Mouse (Mus musculus) C2C12 (cell line): Measurements from ENCODE around the gene Chd9. TPM values are rescaled to one million over a fixed set of nuclear protein-coding genes. Genes with fewer than 3 reads are reported as not detected.

Experiments used
- H3K27me3 ChIP-seq: one replicate; pipeline ENCODE4 v1.6.1; 2011; ENCODE audit not compliant: control insufficient read depth, insufficient read depth, insufficient read length
- H3K36me3 ChIP-seq: one replicate; pipeline ENCODE4 v1.6.1; 2011; ENCODE audit not compliant: control insufficient read depth, insufficient read depth
- H3K4me3 ChIP-seq: one replicate; pipeline ENCODE4 v1.5.1; 2011; ENCODE audit warnings: mild to moderate bottlenecking, control low read depth; ENCODE audit not compliant: poor library complexity, insufficient read depth, severe bottlenecking
- H3K79me2 ChIP-seq: one replicate; pipeline ENCODE4 v1.6.1; 2011; ENCODE audit not compliant: control insufficient read depth, insufficient read depth
- H3K79me3 ChIP-seq: one replicate; pipeline ENCODE4 v1.6.1; 2011; ENCODE audit warnings: low read depth, control low read depth
- H3ac ChIP-seq: one replicate; pipeline ENCODE3; 2011; ENCODE audit warnings: low read depth; ENCODE audit not compliant: control insufficient read depth, insufficient read length
- CEBPB ChIP-seq: IDR thresholded peaks from one replicate; pipeline ENCODE4 v1.6.1; 2011; ENCODE audit warnings: low read depth, mild to moderate bottlenecking, control low read depth, moderate library complexity
- CTCF ChIP-seq: IDR thresholded peaks from one replicate; pipeline ENCODE4 v1.5.1; 2011; ENCODE audit not compliant: control insufficient read depth, insufficient read depth, insufficient read length
- FOSL1 ChIP-seq: IDR thresholded peaks from one replicate; pipeline ENCODE4 v1.8.0; 2011; ENCODE audit warnings: mild to moderate bottlenecking, low read length; ENCODE audit not compliant: poor library complexity, insufficient read depth, severe bottlenecking
- MAX ChIP-seq: IDR thresholded peaks from one replicate; pipeline ENCODE4 v1.6.1; 2011; ENCODE audit warnings: mild to moderate bottlenecking, control low read depth
- MYOD1 ChIP-seq: IDR thresholded peaks from one replicate; pipeline ENCODE4 v1.6.1; 2011; ENCODE audit warnings: low read depth; ENCODE audit not compliant: control insufficient read depth, insufficient read length
- MYOG ChIP-seq: IDR thresholded peaks from one replicate; pipeline ENCODE4 v1.6.1; 2011; ENCODE audit not compliant: control insufficient read depth, insufficient read length; ENCODE audit errors: extremely low read depth
- USF1 ChIP-seq: IDR thresholded peaks from one replicate; pipeline ENCODE4 v1.6.1; 2011; ENCODE audit warnings: low read depth, mild to moderate bottlenecking, control low read depth, moderate library complexity
- polyA plus RNA-seq: library from polyadenylated mRNA; unstranded; fragments of >200 nt; fragmentation: generic; extraction: Trizol; gene quantifications from one replicate; pipeline ENCODE4 v1.2.1, GENCODE M21; 2012; ENCODE audit warnings: missing spikeins

Gene Chd9
- polyA plus RNA-seq, 1 experiment = 18.4 TPM

DNA sequence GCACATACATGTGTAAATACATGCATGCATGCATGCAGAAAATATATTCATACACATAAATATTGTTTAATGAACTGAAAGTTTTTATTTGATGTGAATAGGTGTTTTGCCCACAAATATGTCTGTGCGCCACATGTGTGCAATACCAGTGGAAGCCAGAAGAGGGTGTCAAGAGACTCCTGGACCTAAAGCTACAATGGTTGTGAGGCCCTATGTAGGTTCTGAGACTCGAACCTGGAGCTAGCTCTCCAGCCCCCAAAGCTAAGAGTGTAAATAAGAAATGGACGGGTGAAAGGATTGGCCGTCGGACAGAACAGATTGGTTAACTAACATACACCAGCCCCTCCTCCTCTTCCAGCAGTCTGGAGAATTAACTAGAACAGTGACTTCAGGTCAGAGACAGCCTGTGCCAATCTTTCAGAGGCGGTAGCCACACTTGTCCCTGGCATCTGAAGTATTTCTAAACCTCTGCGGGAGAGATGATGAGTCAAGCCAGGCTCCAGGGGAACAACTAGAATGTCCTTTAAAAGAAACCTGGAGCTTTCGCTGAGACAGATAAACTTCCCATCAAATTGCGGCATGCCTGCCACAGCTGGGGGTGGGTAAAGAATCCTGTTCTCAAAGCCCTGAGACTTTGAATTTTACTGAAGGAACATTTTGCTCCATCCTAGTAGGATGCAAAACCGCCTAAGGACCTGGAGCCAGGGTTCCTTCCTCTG lies 14.4 kb upstream of the Chd9 start:
- Histone ChIP-seq H3ac (no peak overlapping the region), H3K4me3 (no peak overlapping the region), H3K79me2 (no peaks in the 10 kb centered on the region), H3K79me3 (no peaks in the 10 kb centered on the region), H3K36me3 (no peaks in the 10 kb centered on the region), H3K27me3 (no peaks in the 10 kb centered on the region)
- TF ChIP-seq CTCF (no peak), MYOD1 (no peak), USF1 (no peak), MAX (no peak), FOSL1 (no peak), CEBPB (no peak), MYOG (no peak)

DNA sequence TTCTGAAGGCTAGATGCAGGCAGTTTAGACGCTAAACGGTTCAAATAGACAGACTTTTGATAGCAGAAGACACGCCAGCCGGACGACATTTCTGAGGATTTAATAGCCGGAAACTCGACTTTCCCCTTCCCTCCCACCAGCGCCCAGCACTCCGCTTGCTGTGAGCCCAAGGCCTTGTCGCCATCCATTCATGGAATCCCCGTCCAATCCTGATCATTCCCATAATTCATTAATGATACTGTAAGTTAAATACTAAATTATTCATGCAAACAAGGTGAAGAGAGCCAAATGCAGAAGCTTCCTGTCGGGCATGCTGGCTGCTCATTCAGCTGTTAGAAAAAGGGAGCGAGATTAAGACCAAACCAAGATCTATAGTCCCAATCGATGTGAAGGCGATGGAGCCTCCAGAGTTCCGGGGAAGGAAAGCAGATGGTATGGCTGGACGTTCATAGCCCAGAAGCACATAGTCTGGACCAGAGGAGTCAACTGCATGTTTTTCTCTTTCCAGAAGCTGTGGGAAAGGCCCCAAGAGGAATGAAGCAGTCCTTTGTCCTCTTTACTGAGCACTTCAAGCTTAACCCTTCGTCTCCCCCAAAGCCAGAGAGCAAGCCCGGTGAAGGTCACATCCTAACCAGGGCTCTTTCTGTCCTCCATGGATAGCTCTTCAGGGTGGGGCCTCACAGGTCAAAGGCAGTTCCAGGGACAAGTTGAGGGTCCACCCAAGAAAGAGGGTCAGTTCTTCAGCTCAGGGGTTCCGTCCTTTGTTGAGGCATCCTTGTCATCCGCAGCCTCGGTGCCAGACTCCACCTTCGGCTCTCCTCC lies 11.9 kb upstream of the Chd9 start:
- Histone ChIP-seq H3ac (no peak overlapping the region), H3K79me2 (no peaks in the 10 kb centered on the region), H3K79me3 (no peaks in the 10 kb centered on the region), H3K36me3 (no peaks in the 10 kb centered on the region), H3K27me3 (no peaks in the 10 kb centered on the region), H3K4me3 (no peak overlapping the region)
- TF ChIP-seq MAX = no peak
- no peak for TF ChIP-seq USF1
- TF ChIP-seq CTCF = no peak
- TF ChIP-seq MYOG = no peak
- no peak for TF ChIP-seq CEBPB

- Histone ChIP-seq H3K27me3 (no peaks in the 10 kb centered on the region), H3K36me3 (no peaks in the 10 kb centered on the region), H3K79me3 (no peaks in the 10 kb centered on the region), H3K4me3 (no peak within 1 kb of the TSS), H3ac (no peak within 1 kb of the TSS), H3K79me2 (no peaks in the 10 kb centered on the region)
- TF ChIP-seq FOSL1 = no peak
Measured at GRCm38 (mm10) chr8:90817293-90817692, 10.9 kb upstream of the Chd9 start, which contains the start of gene Gm19935. Gene Gm19935 (minus strand): TSS chr8:90817393.

DNA sequence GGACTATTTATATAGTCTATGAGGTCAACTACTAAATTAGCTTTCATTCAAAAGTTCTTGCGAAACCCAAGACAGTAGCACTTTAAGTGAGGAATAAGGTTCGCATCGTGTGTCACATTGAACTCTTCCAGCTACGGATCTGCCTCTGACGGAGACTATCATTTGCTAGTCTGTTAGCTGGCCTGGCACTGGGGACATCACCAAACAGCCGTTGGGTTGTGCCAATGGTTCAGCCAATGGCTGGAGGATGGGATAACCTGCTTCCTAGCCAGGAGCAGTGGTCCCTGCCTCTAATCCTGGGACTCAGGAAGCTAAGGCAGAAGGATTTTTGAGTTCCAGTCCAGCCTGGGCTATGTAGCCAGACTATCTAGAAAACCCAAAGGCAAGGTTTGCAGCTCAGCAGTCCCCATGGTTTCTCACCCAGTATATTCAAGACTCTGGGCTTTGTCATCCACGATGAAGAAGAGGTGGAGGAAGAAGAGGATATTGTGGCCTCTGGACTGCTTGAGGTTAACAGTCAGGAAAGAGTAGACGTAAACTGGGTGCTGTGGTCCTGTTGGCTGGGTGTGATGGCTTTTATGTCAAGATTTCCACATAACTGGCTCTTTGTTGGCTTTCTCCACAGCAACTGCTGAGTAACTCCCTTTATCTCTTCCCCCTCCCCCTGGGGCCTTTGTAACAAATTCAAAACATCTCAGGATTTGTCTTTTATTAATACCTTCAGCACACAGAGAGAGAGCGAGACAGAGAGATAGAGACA lies 8.4 kb upstream of the Chd9 start:
- Histone ChIP-seq H3K79me2 (no peaks in the 10 kb centered on the region), H3K27me3 (no peaks in the 10 kb centered on the region), H3ac (no peak overlapping the region), H3K36me3 (no peaks in the 10 kb centered on the region), H3K4me3 (no peak overlapping the region), H3K79me3 (no peaks in the 10 kb centered on the region)
- no peak for TF ChIP-seq USF1
- no peak for TF ChIP-seq FOSL1
- no peak for TF ChIP-seq CEBPB
- TF ChIP-seq MAX = no peak
- no peak for TF ChIP-seq MYOD1
- TF ChIP-seq CTCF = no peak
- TF ChIP-seq MYOG = no peak

DNA sequence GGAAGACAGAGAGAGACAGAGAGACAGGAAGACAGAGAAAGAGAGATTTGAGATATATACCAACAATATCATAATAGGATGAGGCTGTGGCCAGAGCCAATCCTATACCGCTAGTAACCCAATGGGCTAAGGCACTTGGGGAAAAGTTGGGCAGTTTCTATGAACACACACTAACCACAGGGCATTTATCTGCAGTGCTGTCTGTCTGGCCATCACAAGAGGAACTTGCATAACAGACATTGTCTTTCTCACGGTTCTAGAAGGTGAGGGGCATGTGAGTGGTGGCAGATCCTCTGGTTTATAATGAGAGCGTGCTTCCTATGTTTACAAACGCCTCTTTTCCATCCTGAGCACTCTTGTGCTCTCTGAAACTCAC lies 7.8 kb upstream of the Chd9 start:
- no peak overlapping the region for H3ac ChIP-seq
- H3K79me2 ChIP-seq = no peaks in the 10 kb centered on the region
- H3K79me3 ChIP-seq = no peaks in the 10 kb centered on the region
- no peak overlapping the region for H3K4me3 ChIP-seq
- no peaks in the 10 kb centered on the region for H3K36me3 ChIP-seq
- no peaks in the 10 kb centered on the region for H3K27me3 ChIP-seq
- TF ChIP-seq MYOG (no peak), USF1 (no peak), FOSL1 (no peak), MYOD1 (no peak), CEBPB (no peak), CTCF (no peak), MAX (no peak)

DNA sequence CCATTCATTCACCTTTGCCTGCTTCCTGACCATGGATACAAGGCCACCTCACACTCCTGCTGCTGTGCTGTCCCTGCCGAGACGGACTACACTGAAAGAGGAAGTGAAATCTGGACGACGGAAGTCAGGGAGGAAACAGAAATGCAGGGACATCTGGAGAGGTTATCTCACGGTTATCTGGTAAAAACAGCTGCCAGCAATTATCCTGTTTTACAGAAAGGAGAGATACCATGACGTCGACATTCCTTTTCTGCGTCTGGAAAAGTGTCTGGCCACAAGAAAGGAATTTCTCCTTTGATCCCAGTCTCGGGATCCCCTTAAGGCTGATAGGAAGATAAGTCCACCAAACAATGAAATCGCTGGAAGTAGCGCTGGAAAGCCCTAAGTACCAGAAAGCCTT lies 5.7 kb upstream of the Chd9 start:
- Histone ChIP-seq H3K79me3 (no peaks in the 10 kb centered on the region), H3K4me3 (no peak overlapping the region), H3K36me3 (no peaks in the 10 kb centered on the region), H3K79me2 (no peaks in the 10 kb centered on the region), H3K27me3 (no peaks in the 10 kb centered on the region), H3ac (no peak overlapping the region)
- TF ChIP-seq MYOG (no peak), MAX (no peak), CEBPB (no peak), CTCF (no peak), FOSL1 (no peak), MYOD1 (no peak), USF1 (no peak)
